Mouse (Mus musculus) lung, postnatal 36 days (tissue): ENCODE measurements around the gene Mcpt2.
"Not testable (repeated sequence)": the region's sequence is repeated elsewhere in the genome, so short reads cannot be mapped to it uniquely, and the experiment has no call there.

Experiments used
- DNase-seq: peaks from one replicate; pipeline ENCODE4 v3.0.0; 2022; ENCODE audit warnings: mixed read lengths

Gene Mcpt2

GRCm38 (mm10) chr14:56041792-56042191 is at the start of gene Mcpt2:
Gene Mcpt2, plus strand, starts transcription at chr14:56042041.
- DNase-seq, result not testable (repeated sequence)

DNA sequence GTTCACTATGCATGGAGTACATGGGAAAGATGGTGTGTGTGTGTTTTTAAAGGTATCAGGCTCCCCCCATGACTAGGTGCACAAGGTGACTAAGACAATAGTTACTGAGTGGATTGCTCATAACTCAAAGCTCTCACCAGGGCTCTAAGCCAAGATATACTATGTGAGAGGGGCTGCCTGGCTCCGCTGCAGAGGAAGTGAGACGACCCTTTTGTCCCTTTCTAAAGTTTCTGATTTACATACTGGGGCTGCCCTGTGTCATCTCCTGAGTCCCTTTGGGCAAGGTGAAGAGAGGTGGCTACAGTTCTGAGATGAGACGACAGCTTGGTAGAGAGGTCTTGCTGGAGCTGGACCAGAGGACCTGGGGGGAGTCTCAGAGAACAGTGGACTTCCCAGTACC is 28.7 kb upstream of the Mcpt2 start:
- no peak for DNase-seq

GRCm38 (mm10) chr14:56013924-56014323 is 27.9 kb upstream of the Mcpt2 start:
- no peak for DNase-seq

- not testable (repeated sequence) for DNase-seq
Measured at GRCm38 (mm10) chr14:56017671-56018070, 24.2 kb upstream of the Mcpt2 start, which contains the start of gene Mcpt1. Gene Mcpt1, plus strand, starts transcription at chr14:56017971.

DNA sequence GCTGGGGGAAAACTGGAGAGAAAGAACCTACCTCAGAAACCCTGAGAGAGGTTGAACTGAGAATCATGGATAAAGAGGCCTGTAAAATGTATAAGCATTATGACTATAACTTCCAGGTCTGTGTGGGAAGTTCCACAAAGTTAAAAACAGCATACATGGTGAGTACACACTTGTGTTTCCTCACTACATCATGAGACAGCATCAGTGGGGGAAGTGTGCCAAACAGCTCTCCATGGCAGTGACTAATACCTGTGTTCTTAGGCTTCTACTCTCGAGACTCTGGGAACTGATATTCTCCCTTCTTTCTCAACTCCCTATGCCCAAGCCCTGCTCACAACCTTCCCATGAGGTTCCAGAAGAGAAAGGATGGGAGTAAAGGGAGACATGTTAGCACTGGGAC is 22.4 kb upstream of the Mcpt2 start:
- no peak for DNase-seq

GRCm38 (mm10) chr14:56021305-56021704 is 20.5 kb upstream of the Mcpt2 start:
- DNase-seq, result not testable (repeated sequence)

- not testable (repeated sequence) for DNase-seq
Measured at GRCm38 (mm10) chr14:56030395-56030794, 11.4 kb upstream of the Mcpt2 start, which contains the start of gene Mcpt9. Gene Mcpt9, minus strand, starts transcription at chr14:56030495.

DNA sequence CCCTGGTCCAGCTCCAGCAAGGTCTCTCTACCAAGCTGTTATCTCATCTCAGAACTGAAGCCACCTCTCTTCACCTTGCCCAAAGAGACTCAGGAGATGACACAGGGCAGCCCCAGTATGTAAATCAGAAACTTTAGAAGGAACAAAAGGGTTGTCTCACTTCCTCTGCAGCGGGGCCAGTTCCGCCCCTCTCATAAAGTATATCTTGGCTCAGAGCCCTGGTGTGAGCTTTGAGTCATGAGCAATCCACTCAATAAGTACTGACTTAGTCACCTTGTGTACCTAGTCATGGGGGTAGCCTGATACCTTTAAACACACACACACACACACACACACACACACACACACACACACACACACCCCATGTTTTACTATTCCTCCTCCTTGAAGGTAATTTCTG is 7.4 kb upstream of the Mcpt2 start:
- DNase-seq, result peak; percentile 34

DNA sequence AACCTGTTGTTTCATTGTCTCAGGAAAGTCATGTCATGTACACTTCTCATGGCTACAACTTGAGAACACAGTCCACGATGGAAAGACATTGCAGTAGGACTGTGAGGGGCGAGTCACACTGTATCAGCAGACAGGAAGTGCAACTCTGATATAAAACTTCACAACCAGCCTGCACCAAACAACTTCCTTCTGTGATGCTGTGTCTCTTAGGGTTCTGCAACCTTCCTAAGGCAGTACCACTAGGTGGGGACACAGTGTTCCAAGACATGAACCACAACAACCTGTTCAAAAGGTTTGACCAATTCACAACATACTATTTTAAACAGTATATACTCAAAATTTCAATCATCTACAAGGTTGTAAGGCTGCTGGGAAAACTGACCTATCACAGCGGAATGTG is 13.6 kb downstream of the Mcpt2 start:
- no peak for DNase-seq

DNA sequence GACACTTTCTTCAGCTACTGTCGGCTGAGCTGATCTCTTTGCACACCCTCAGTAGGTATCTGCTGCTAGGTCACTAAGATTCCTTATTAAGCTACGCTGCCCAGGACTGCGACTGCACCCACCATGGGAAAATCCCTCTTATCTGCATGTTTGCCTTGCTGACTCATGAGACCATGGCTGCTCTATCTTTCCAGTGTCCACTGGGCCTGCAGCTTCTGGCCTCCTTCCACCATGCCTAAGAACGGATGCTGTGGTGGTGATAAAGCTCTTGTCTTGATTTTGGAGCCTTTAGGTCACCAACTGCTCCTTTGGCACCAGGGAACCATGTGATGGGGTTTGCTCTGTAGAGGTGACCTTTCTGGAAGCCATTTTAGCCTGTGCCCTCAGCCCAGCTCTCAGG is 15.9 kb downstream of the Mcpt2 start:
- no peak for DNase-seq

DNA sequence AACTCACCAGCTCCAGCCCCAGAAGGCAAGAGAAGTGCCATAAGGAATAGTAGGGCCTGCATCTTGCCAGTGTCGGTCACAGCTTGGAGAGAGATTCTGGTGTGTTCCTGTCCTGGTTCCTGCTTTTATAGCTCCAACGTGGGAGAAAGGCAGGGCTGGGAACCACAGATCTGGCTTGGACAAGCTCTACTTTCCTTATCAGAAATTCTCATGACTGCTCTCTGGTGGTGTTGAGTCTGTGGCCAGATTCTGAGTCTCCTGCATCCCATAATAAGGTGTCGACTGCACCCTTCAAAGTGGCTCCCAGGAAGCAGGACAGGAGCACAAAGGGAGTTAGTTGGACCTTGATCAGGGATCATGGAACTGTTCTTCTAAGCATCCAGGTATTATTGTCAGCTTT is 20.4 kb downstream of the Mcpt2 start, which contains the start of gene Mcpt4:
Mcpt4 (minus strand) TSS at position 101 of the 400 bp plus-strand sequence.
- not testable (repeated sequence) for DNase-seq

- DNase-seq, result no peak
Measured at GRCm38 (mm10) chr14:56082016-56082415, 40.2 kb downstream of the Mcpt2 start.

GRCm38 (mm10) chr14:56085167-56085566 is 43.3 kb downstream of the Mcpt2 start, which contains the start of gene Mcpt8:
Gene Mcpt8, minus strand, starts transcription at chr14:56085273.
- no peak for DNase-seq

DNA sequence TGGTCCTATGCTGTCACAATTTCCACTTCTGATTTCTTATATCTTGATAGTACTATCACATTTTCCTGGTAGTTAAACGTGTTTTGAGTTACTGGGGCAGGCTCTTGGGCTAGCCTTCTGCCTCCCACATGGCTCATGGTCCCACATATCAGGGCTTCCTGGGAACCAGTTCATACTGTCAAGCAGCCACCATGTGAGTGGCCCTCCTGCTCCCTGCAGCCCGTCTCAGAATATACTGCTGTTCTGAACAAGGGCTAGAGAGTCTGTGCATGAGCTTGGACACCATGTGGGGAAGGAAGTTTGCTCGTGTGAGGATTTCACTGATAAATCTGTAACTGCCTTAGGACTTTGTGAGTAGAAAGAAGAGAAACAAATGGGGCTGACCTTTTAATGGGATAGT is 44.9 kb downstream of the Mcpt2 start:
- no peak for DNase-seq

DNA sequence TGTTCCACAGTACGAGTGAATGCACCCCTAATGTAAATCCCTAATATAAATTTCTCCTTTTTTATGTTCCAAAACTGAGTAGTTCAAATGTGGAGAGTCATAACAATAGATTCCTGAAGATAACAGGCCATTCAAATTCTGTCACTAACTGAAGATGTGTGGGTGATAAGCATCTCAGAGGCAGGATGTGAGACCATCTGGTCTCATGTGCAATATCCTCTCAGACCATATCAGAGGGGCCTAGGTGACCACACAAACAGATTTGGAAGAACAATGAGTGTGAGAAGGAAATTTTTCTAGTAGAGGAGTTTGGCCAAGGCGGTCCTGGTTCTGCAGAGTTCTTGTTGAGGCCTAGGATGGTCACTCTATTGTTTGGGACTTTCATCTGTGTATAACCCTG is 51.5 kb downstream of the Mcpt2 start:
- DNase-seq, result no peak
